Mouse (Mus musculus) adrenal gland, postnatal 36 days (tissue): ENCODE measurements at regions not wholly inside any gene's neighbourhood (a gene's known extent, or its start where the extent isn't known, plus 50 kb on each side); places are given as distances from the start of the nearest gene placed in this dataset.

Experiments used
- DNase-seq, 2 experiments: peaks; one replicate each; pipeline ENCODE4 v3.0.0; 2021; ENCODE audit warnings: mixed read lengths in 1 of 2

- DNase-seq, result peak in 1 of 2 experiments; percentile 6
Measured at GRCm38 (mm10) chr5:91198620-91199019, 59.2 kb downstream of the Areg start.

- no peak for DNase-seq
Measured at GRCm38 (mm10) chr5:91200448-91200847, 61.0 kb downstream of the Areg start.

DNA sequence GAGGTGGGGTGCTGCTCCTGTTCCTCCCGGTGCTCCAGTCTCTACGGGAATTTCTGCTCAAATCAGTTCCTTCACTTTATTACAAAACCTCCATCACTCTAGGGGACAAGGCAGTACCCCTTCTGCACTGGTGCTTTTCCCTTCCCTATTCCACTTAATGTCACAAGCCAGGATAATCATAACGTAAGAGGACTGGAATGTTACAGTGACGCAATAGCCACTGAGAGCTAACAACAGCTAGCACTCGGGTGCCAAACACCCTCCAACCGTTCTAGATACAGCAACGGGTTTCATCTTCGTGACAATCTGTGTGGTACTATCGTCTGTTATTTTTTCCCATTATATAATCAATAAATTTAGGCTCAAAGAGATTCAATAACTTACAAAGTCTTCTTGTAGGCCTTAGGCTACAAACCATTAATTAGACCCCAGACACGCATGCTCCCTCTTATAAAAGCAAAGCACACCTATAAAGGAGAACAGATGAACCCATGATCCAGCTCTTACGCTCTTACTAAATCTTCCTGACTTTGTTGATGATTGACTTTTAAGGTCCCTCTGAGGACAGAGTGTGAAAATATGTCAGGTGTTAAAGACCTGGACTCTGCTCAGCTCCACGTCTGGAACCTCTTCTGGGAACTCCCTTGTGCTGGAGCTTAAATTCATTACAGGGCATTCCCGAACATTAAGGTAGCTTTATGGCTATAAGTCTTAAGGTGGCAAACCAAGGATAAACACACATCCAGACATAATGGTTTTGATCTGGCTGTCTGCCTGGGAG lies 65.0 kb downstream of the Areg start:
- no peak for DNase-seq

- no peak for DNase-seq
Measured at GRCm38 (mm10) chr5:91205350-91205880, 66.0 kb downstream of the Areg start.

DNA sequence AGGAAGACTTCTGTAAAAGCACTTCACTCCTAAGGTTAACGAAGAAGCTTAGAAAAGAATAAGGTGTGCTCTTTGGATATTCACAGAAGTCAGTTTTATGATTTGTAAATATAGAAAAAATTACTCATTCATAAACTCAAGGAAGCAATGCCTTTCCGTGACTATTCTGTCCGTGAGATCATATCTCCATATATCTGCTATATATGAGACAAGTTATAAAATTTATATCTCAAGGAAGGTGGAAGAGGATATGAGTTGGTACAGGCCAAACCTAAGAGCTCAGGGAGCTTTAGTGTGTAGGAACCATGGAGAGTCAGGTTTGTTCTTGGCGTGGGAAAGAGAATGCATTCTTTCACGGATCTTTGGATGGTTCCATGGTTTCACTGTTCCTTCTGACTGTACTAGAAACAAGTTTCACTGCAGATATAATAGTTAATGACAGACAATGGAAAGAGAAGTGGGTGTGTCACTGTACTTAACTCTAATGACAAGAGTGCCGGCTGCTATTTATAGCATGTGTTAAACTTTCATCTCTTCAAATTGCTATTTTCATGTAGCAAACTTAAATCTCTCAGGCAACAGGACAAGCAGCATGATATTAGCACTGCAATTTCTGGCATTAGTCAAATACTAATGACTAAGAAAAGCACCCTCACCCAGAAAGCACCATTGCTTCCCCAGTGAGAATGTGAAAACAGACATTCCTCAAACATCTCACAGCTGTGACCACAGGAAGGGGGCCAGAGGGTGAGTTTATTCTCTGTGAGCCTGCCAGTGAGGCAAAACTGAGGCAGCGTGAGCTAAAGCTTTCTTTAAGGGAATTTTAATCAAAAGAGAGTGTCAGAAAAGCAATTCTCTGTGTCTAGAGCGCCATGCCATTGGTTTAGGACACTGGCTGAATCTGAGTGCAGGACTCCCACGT lies 67.4 kb downstream of the Areg start:
- no peak for DNase-seq

DNA sequence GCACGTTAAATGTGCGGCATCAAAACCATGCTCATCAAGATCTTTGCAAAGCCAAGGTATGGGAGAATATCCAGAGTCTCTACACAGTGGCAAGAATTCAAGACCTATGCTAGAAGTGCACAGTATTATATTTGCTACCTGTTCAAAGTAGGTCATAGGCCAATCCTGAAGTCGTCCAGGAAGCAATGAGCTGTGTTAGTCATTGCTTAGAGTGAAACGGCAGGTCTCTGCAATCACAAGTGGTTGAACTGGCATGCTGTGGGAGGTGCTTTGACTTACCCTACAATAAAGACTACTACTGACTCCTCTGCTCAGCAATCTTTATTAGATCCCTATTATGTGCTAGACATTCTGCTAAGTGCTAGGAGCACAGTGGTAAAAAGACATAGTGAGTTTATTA lies 80.8 kb downstream of the Areg start:
- DNase-seq, result no peak

DNA sequence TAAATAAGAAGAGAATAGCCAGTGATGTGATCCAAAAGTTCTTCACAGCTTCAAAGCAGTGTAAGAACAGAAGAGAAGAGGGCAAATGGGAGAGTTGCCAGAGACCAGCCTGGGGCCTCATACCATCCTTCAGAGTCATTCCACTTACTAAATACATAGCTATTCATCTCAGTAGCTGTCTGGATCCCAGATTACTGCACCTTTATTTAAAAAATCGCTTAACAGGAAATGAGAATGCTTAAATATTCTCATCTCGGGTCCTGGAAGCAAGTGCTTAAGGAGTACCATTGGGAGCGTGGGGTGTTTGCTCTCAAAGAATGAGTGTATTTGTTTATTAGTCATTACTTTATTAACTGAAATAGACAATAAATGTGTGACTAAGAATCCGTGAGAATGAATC lies 102.3 kb downstream of the Areg start:
- DNase-seq, result peak in 1 of 2 experiments; percentile 1

GRCm38 (mm10) chr5:91247444-91247843 lies 108.0 kb downstream of the Areg start:
- DNase-seq, result no peak

GRCm38 (mm10) chr5:91261895-91262294 lies 122.5 kb downstream of the Areg start:
- DNase-seq, result no peak

DNA sequence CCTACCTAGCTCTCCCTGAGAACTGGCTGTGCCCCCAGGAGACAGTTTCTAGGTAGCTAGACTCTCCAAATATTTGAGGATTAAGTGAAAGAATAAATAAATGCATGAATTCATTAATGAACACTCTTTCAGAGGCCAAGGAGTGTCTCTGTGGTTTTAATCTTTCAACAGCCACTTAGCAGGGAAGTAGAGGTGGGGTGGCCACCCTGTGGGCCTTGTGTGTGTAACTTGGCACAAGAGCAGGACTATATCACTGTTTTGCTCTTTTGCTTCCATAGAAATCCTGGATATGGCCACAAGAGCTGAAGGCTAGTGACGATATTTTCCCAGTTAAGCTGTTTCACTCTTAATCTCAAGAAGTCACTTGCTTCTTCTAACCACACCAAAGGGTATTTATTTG lies 123.1 kb downstream of the Areg start:
- no peak for DNase-seq

GRCm38 (mm10) chr5:91270747-91271146 lies 131.3 kb downstream of the Areg start:
- peak in 1 of 2 experiments; percentile 0 for DNase-seq

DNA sequence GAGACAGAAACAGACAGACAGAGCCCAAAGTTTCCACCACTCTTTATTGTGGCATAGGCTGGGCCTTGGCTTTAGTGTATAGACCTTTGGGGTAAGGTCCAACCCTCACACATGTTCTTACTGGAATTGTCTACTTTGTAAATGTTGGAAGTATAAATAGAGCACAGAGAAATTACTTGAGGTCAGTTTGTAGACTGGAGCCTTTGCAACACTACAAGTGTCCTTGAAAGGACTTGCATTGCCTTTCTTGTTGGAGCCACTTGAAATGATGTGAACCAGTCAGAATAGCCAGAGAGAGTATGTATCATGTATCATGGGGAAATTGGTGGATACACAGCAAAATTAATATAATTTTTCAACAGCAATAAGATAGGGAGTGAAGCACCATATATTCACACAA lies 131.4 kb downstream of the Btc start:
- DNase-seq, result no peak

- no peak for DNase-seq
Measured at GRCm38 (mm10) chr5:91274411-91274810, 128.4 kb downstream of the Btc start.

- no peak for DNase-seq
Measured at GRCm38 (mm10) chr5:91278466-91278865, 124.3 kb downstream of the Btc start.

GRCm38 (mm10) chr5:91279464-91279863 lies 123.3 kb downstream of the Btc start:
- no peak for DNase-seq

DNA sequence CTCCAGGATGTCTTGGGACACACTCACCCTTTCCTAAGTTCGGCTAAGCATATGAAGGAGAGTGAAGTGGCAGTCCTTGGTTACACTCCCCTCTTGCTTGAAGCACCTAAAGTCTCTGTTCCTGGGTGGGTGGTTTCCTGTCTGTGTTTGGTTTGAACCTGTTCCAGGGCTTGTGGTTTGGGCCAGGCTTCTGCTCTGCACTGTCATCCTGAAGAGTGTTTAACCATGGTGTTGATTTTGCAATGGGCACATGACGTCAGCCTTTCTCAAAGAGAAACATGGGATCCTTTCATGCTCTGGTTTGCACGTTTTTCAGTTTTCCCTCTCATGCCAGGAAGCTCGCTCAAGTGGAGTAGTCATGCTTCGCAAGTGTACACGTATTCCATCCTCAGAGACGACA lies 119.8 kb downstream of the Btc start:
- DNase-seq, result peak; percentile 10 to 12

DNA sequence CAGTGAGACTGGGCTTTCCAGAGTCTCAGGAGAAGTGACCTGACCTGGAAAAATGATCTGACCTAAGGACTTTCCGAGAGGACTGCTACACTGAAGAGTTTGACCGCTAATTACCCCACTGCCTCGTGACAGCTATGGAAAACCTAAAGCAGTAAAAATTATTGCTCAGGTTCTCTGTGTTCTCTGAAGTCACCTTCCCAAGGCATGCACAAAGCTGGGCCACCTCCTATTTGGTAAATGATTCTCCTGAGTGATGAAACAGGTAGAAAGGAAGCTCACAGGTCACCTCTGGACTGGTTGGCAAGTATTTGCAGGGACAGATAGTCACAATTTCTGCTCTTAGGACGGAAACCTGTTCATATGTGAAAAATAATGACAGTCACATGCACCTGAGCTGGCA lies 109.7 kb downstream of the Btc start:
- DNase-seq, result no peak

- no peak for DNase-seq
Measured at GRCm38 (mm10) chr5:91294957-91295356, 107.8 kb downstream of the Btc start.

DNA sequence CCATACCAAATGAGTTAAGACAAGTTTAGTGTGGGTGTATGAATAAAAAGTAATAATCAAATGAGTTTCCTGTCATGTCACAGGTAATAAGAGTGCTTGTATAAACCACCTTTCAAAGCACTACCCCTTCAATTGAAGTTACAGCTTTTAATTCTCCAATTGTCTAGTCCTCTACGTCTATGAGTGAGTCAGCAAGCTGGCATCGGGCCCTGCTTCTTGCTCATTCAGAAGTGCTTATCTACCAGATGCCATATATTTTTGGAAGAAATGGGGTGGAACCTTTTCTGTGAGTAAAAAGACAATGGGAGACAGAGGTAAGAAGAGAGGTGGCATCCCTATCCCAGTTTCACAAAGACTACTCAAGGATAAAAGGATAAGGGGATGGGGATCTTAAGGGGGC lies 105.7 kb downstream of the Btc start:
- DNase-seq, result peak; percentile 32 to 41

- DNase-seq, result peak in 1 of 2 experiments; percentile 4
Measured at GRCm38 (mm10) chr5:91302114-91302513, 100.7 kb downstream of the Btc start.

- DNase-seq, result no peak
Measured at GRCm38 (mm10) chr5:91302943-91303342, 99.9 kb downstream of the Btc start.

GRCm38 (mm10) chr5:91303702-91304101 lies 99.1 kb downstream of the Btc start:
- no peak for DNase-seq

- DNase-seq, result no peak
Measured at GRCm38 (mm10) chr5:91307031-91307430, 95.8 kb downstream of the Btc start.
